ENCODE assay signal across 14 mouse cellular contexts in the genomic region with DNA sequence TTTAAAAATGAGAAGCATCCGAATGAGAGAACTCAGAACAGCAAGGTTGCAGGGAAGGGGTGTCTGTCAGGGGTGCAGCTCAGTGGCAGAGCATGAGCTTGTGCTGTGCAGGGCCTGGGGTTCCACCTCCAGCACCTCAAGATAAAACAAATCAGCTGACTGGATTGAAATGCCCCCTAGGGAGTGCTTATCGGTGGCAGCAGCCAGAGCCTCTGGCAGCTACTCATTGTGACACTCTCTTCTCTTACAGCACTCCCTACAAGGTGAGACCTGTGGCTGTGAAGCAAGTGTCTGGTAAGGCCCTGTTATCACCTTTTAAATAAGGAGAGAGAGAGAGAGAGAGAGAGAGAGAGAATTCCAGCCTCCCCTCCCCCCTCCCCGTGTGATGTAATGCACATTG. TPM values are rescaled to one million over a fixed set of nuclear protein-coding genes. Genes with fewer than 3 reads are reported as not detected.
DNase-seq lines count a peak whose midpoint lies in the region; ATAC-seq and TF ChIP-seq lines count a peak whose summit lies in the region.
"Had no signal": no experiment of that assay in that cellular context is flagged by ENCODE, and none has a peak within 500 bp of the region (broad histone marks: within the 10 kb centered on the region; RNA-seq: fewer than 3 reads in every experiment).

No protein-coding gene starts in this region.

- no peak for ATAC-seq in forebrain, postnatal 0 days
- ATAC-seq in forebrain, embryonic 14.5 days: no peak
- no peak for ATAC-seq in kidney, embryonic 14.5 days (ENCODE audit: low FRiP score, low TSS enrichment)
- peak; percentile 80 for ATAC-seq in heart, embryonic 16.5 days (replicated peaks; ENCODE audit: extremely low read depth, insufficient read depth, low FRiP score)
- ATAC-seq: activated CD4-positive, CD25-positive, alpha-beta regulatory T cell, adult 4 months had no signal

- 0 out of 2 replicates have a peak overlapping the region, but pooled peaks have one; percentile 4 for H3K27ac ChIP-seq in forebrain, postnatal 0 days (ENCODE audit: low read depth, low read length)
- H3K27ac ChIP-seq in forebrain, embryonic 14.5 days (ENCODE audit: low read depth, low read length): no peak overlapping the region; the same call in 1 of the 2 replicates
- H3K27ac ChIP-seq in kidney, embryonic 14.5 days (ENCODE audit: low read depth, low read length): 0 out of 2 replicates have a peak overlapping the region, but pooled peaks have one; percentile 47
- no peak overlapping the region for H3K27ac ChIP-seq in MEL (ENCODE audit: control insufficient read depth, low read depth, low read length)
- H3K27ac ChIP-seq in heart, embryonic 16.5 days (ENCODE audit: low read length): peak overlapping the region; percentile 21; the same call in 1 of the 2 replicates
- H3K27ac ChIP-seq: embryonic facial prominence, embryonic 15.5 days; liver, embryonic 13.5 days; midbrain, embryonic 12.5 days had no signal

- H3K36me3 ChIP-seq in forebrain, postnatal 0 days (ENCODE audit: insufficient read depth): peaks cover 36% of the 10 kb centered on the region
- H3K36me3 ChIP-seq in forebrain, embryonic 14.5 days (ENCODE audit: control insufficient read depth, insufficient read depth, low read length): peaks cover 57% of the 10 kb centered on the region
- H3K36me3 ChIP-seq in kidney, embryonic 14.5 days (ENCODE audit: control insufficient read depth, insufficient read depth, low read length): peaks cover 18% of the 10 kb centered on the region; the same call in 1 of the 2 replicates
- H3K36me3 ChIP-seq in MEL (ENCODE audit: control insufficient read depth in 1 of 2, insufficient read depth in 2 of 2, low read length in 2 of 2): no peaks in the 10 kb centered on the region; a peak in 1 of 4 replicates
- H3K36me3 ChIP-seq in heart, embryonic 16.5 days (ENCODE audit: control insufficient read depth, insufficient read depth): no peaks in the 10 kb centered on the region
- H3K36me3 ChIP-seq: liver, embryonic 13.5 days had no signal

- no peak overlapping the region for H3K4me2 ChIP-seq in forebrain, postnatal 0 days (ENCODE audit: low read depth)
- H3K4me2 ChIP-seq in forebrain, embryonic 14.5 days (ENCODE audit: low read length): no peak overlapping the region
- H3K4me2 ChIP-seq in kidney, embryonic 14.5 days (replicated peaks; ENCODE audit: low read depth, low read length): no peak overlapping the region
- H3K4me2 ChIP-seq in heart, embryonic 16.5 days (ENCODE audit: low read depth, low read length): no peak overlapping the region
- H3K4me2 ChIP-seq: embryonic facial prominence, embryonic 15.5 days; liver, embryonic 13.5 days; midbrain, embryonic 12.5 days had no signal

- no peak for TF ChIP-seq EP300 in MEL (IDR thresholded peaks at IDR 0.05; ENCODE audit: low read depth in 1 of 2, low read length in 2 of 2)

- no peak overlapping the region for H3K9ac ChIP-seq in forebrain, postnatal 0 days
- H3K9ac ChIP-seq in forebrain, embryonic 14.5 days (ENCODE audit: low read length): no peak overlapping the region
- H3K9ac ChIP-seq in kidney, embryonic 14.5 days (ENCODE audit: low read depth, low read length): no peak overlapping the region
- H3K9ac ChIP-seq in MEL (ENCODE audit: control insufficient read depth, low read depth, low read length, poor library complexity, severe bottlenecking): no peak overlapping the region
- no peak overlapping the region for H3K9ac ChIP-seq in heart, embryonic 16.5 days (ENCODE audit: low read length)
- H3K9ac ChIP-seq: embryonic facial prominence, embryonic 15.5 days; liver, embryonic 13.5 days; midbrain, embryonic 12.5 days had no signal

- no peak for TF ChIP-seq RAD21 in MEL (IDR thresholded peaks at IDR 0.05; ENCODE audit: low read depth, low read length)

- H3K27me3 ChIP-seq in forebrain, postnatal 0 days (ENCODE audit: insufficient read depth, low read length): no peaks in the 10 kb centered on the region
- H3K27me3 ChIP-seq in forebrain, embryonic 14.5 days (replicated peaks; ENCODE audit: control insufficient read depth, insufficient read depth, low read length): no peaks in the 10 kb centered on the region
- H3K27me3 ChIP-seq in kidney, embryonic 14.5 days (ENCODE audit: control insufficient read depth, insufficient read depth, low read length): no peaks in the 10 kb centered on the region
- no peaks in the 10 kb centered on the region for H3K27me3 ChIP-seq in MEL (ENCODE audit: control insufficient read depth in 1 of 2, insufficient read depth in 2 of 2, low read length in 2 of 2)
- no peaks in the 10 kb centered on the region for H3K27me3 ChIP-seq in heart, embryonic 16.5 days (ENCODE audit: control insufficient read depth, insufficient read depth, low read length)
- H3K27me3 ChIP-seq: embryonic facial prominence, embryonic 15.5 days; liver, embryonic 13.5 days; midbrain, embryonic 12.5 days had no signal

- WGBS in forebrain, postnatal 0 days: 50% methylated on average over 3 of the region's 3 CpGs
- 48% methylated on average over 3 of the region's 3 CpGs for WGBS in forebrain, embryonic 14.5 days
- WGBS in kidney, embryonic 14.5 days: 57% methylated on average over 3 of the region's 3 CpGs
- 22% methylated on average over 3 of the region's 3 CpGs for WGBS in heart, embryonic 16.5 days

- H3K4me3 ChIP-seq in forebrain, postnatal 0 days (ENCODE audit: low read depth, low read length): no peak overlapping the region
- H3K4me3 ChIP-seq in forebrain, embryonic 14.5 days (ENCODE audit: low read depth, low read length): no peak overlapping the region
- no peak overlapping the region for H3K4me3 ChIP-seq in kidney, embryonic 14.5 days (ENCODE audit: low read length)
- H3K4me3 ChIP-seq in MEL (ENCODE audit: control insufficient read depth in 1 of 2, insufficient read depth in 1 of 2, low read depth in 2 of 2, low read length in 2 of 2): no peak overlapping the region
- H3K4me3 ChIP-seq in heart, embryonic 16.5 days (ENCODE audit: low read length): no peak overlapping the region
- H3K4me3 ChIP-seq: embryonic facial prominence, embryonic 15.5 days; limb, embryonic 10.5 days; liver, embryonic 13.5 days; midbrain, embryonic 12.5 days had no signal

- no peaks in the 10 kb centered on the region for H3K79me2 ChIP-seq in MEL (ENCODE audit: control insufficient read depth, insufficient read depth, low read length, poor library complexity)

- DNase-seq in forebrain, postnatal 0 days: no peak
- no peak for DNase-seq in forebrain, embryonic 14.5 days (ENCODE audit: low spot score)
- no peak for DNase-seq in kidney, postnatal 10 days
- peak; percentile 40 for DNase-seq in MEL (ENCODE audit: low read depth, low spot score)
- DNase-seq in urinary bladder, postnatal 10 days (ENCODE audit: low spot score): no peak
- DNase-seq: adrenal gland, postnatal 36 days; gastrocnemius, postnatal 36 days; liver, embryonic 13.5 days had no signal

- TF ChIP-seq CTCF in forebrain, postnatal 0 days (IDR thresholded peaks at IDR 0.05; ENCODE audit: low read depth): no peak
- no peak for TF ChIP-seq CTCF in MEL (IDR thresholded peaks at IDR 0.05 in 2 of 3, conservative IDR thresholded peaks at IDR 0.05 in 1 of 3; ENCODE audit: control insufficient read depth in 1 of 3, insufficient read depth in 1 of 3, low read depth in 2 of 3, low read length in 3 of 3, poor library complexity in 1 of 3, severe bottlenecking in 1 of 3)

- no peak for TF ChIP-seq POLR2A in MEL (IDR thresholded peaks at IDR 0.05; ENCODE audit: control insufficient read depth in 1 of 2, insufficient read depth in 1 of 2, low read depth in 1 of 2, low read length in 2 of 2, poor library complexity in 1 of 2)

- H3K4me1 ChIP-seq in forebrain, postnatal 0 days (ENCODE audit: insufficient read depth): no peaks in the 10 kb centered on the region
- peaks cover 3% of the 10 kb centered on the region; the same call in 1 of the 2 replicates for H3K4me1 ChIP-seq in forebrain, embryonic 14.5 days (ENCODE audit: control insufficient read depth, insufficient read depth, low read length)
- H3K4me1 ChIP-seq in kidney, embryonic 14.5 days (ENCODE audit: control insufficient read depth, insufficient read depth, low read length): peaks cover 5% of the 10 kb centered on the region; the same call in 1 of the 2 replicates
- no peaks in the 10 kb centered on the region for H3K4me1 ChIP-seq in MEL (ENCODE audit: control insufficient read depth in 1 of 2, insufficient read depth in 2 of 2, low read length in 2 of 2)
- H3K4me1 ChIP-seq in heart, embryonic 16.5 days (ENCODE audit: control insufficient read depth, insufficient read depth, low read length): peaks cover 17% of the 10 kb centered on the region
- H3K4me1 ChIP-seq: embryonic facial prominence, embryonic 15.5 days had no signal

- H3K9me3 ChIP-seq in forebrain, postnatal 0 days (ENCODE audit: low read length): no peaks in the 10 kb centered on the region
- no peaks in the 10 kb centered on the region for H3K9me3 ChIP-seq in forebrain, embryonic 14.5 days (replicated peaks; ENCODE audit: control insufficient read depth, low read length)
- no peaks in the 10 kb centered on the region for H3K9me3 ChIP-seq in kidney, embryonic 14.5 days (ENCODE audit: control insufficient read depth, low read length)
- H3K9me3 ChIP-seq in MEL (replicated peaks; ENCODE audit: insufficient read depth, low read length): no peaks in the 10 kb centered on the region
- no peaks in the 10 kb centered on the region for H3K9me3 ChIP-seq in heart, embryonic 16.5 days (replicated peaks; ENCODE audit: control insufficient read depth, low read length)
- H3K9me3 ChIP-seq: embryonic facial prominence, embryonic 15.5 days; limb, embryonic 10.5 days; liver, embryonic 13.5 days; midbrain, embryonic 12.5 days had no signal

TF ChIP-seq in MEL, 35 proteins besides CTCF, POLR2A, EP300 and RAD21 (continues in another document):
- TF ChIP-seq MAZ (IDR thresholded peaks at IDR 0.05; ENCODE audit: low read depth, low read length) (no peak), POLR2AphosphoS2 (IDR thresholded peaks at IDR 0.05; ENCODE audit: low read length) (no peak), CHD2 (IDR thresholded peaks at IDR 0.05; ENCODE audit: low read length) (no peak), USF1 (IDR thresholded peaks at IDR 0.05; ENCODE audit: low read depth, low read length) (peak; percentile 43; the same call in 1 of the 2 replicates), ZC3H11A (IDR thresholded peaks at IDR 0.05; ENCODE audit: low read depth, low read length) (no peak), ETS1 (IDR thresholded peaks at IDR 0.05; ENCODE audit: low read depth, low read length) (peak; percentile 66), TCF12 (IDR thresholded peaks at IDR 0.05; ENCODE audit: low read depth, low read length) (no peak)

RNA-seq across cellular contexts. Expression of a gene that starts 34.0 kb away (rescaled TPM):
- 40.4 and 43.9 TPM in 2 replicates for total RNA-seq in forebrain, postnatal 0 days (2014; rRNA removed)
- polyA plus RNA-seq in forebrain, postnatal 0 days (2015; fragmentation: Nextera tagmentation; extraction: Ambion mirVana): 35.5 and 43.6 TPM in 2 replicates
- 60.7 and 68.5 TPM in 2 replicates for polyA plus RNA-seq in forebrain, embryonic 14.5 days (2014; fragmentation: Nextera tagmentation; extraction: Ambion mirVana)
- 30.8 and 37.6 TPM in 2 replicates for polyA plus RNA-seq in kidney, embryonic 14.5 days (2014; fragmentation: Nextera tagmentation; extraction: Ambion mirVana)
- 0.20 TPM in 1 of 2 replicates, not detected in the other for total RNA-seq in MEL (2012; rRNA removed)
- polyA plus RNA-seq in MEL (2012; ENCODE audit: insufficient read depth in 1 of 2, insufficient read length in 2 of 2, low read depth in 1 of 2, low replicate concordance in 2 of 2, missing spikeins in 1 of 2): under 1 TPM in 1 of 2 experiments, not detected in 1; 0.56 TPM
- 7.4 and 7.9 TPM in 2 replicates for polyA plus RNA-seq in heart, embryonic 16.5 days (2015; fragmentation: Nextera tagmentation; extraction: Ambion mirVana)

Comparison
In these comparisons a context has a peak if more than half of its experiments do, and no peak if none do; other contexts are left out.
1. H3K27ac ChIP-seq: peak in forebrain, postnatal 0 days (single experiment), kidney, embryonic 14.5 days (single experiment) and heart, embryonic 16.5 days (single experiment); none in forebrain, embryonic 14.5 days (single experiment) and MEL (single experiment).